Mouse (Mus musculus) forebrain, embryonic 13.5 days (tissue): ENCODE measurements around the gene Pla2g4e. TPM values are rescaled to one million over a fixed set of nuclear protein-coding genes. Genes with fewer than 3 reads are reported as not detected.

ENCODE experiments used
- ATAC-seq: fragments of 200-750 bp; cut with Nextera tagmentation; 2 replicates; pipeline ENCODE4 v1.8.0; 2017
- H3K27ac ChIP-seq: fragments of 300-500 bp; sonication (generic); 2 replicates; pipeline ENCODE4 v1.5.1; 2015; ENCODE audit warnings: inconsistent platforms, mild to moderate bottlenecking, moderate library complexity
- H3K27me3 ChIP-seq: fragments of 300-500 bp; sonication (generic); 2 replicates; pipeline ENCODE4 v1.6.1; 2015; ENCODE audit warnings: mild to moderate bottlenecking, inconsistent platforms
- H3K36me3 ChIP-seq: fragments of 300-500 bp; sonication (generic); 2 replicates; pipeline ENCODE4 v1.6.1; 2015; ENCODE audit warnings: mild to moderate bottlenecking, inconsistent platforms; ENCODE audit not compliant: poor library complexity, severe bottlenecking
- H3K4me1 ChIP-seq: fragments of 300-500 bp; sonication (generic); 2 replicates; pipeline ENCODE4 v1.6.1; 2015; ENCODE audit warnings: inconsistent platforms
- H3K4me2 ChIP-seq: fragments of 300-500 bp; sonication (generic); 2 replicates; pipeline ENCODE4 v1.6.1; 2015; ENCODE audit warnings: inconsistent platforms, mild to moderate bottlenecking, moderate library complexity
- H3K4me3 ChIP-seq: fragments of 300-500 bp; sonication (generic); 2 replicates; pipeline ENCODE4 v1.5.1; 2015; ENCODE audit warnings: mild to moderate bottlenecking, inconsistent platforms
- H3K9ac ChIP-seq: fragments of 300-500 bp; sonication (generic); 2 replicates; pipeline ENCODE4 v1.6.1; 2015; ENCODE audit warnings: mild to moderate bottlenecking, inconsistent platforms
- H3K9me3 ChIP-seq: fragments of 300-500 bp; sonication (generic); replicated peaks from 2 replicates; pipeline ENCODE4 v1.6.1; 2016; ENCODE audit warnings: inconsistent platforms
- WGBS: fragments of 180-500 bp; shearing (Covaris S2); methylation state at CpG from one replicate; pipeline ENCODE4 v1.1.7; 2015; 5-methylcytosine and 5-hydroxymethylcytosine counted together
- polyA plus RNA-seq: library from polyadenylated mRNA; unstranded; fragments of >200 nt; fragmentation: Nextera tagmentation; extraction: Ambion mirVana; gene quantifications from 2 replicates; pipeline ENCODE4 v1.2.1, GENCODE M21; 2015

Gene Pla2g4e
- polyA plus RNA-seq, 1 experiment from 2014 or later, result 0.27 TPM

GRCm38 (mm10) chr2:120231642-120232041 lies 13.5 kb downstream of the Pla2g4e start:
- Histone ChIP-seq H3K4me1 (no peaks in the 10 kb centered on the region), H3K9ac (no peak overlapping the region), H3K4me3 (no peak overlapping the region), H3K27me3 (no peaks in the 10 kb centered on the region), H3K36me3 (no peaks in the 10 kb centered on the region), H3K4me2 (no peak overlapping the region), H3K9me3 (no peaks in the 10 kb centered on the region), H3K27ac (no peak overlapping the region)
- WGBS, result 78% methylated on average over 3 of the region's 3 CpGs
- ATAC-seq, result no peak

GRCm38 (mm10) chr2:120214600-120214999 lies 30.5 kb downstream of the Pla2g4e start:
- no peaks in the 10 kb centered on the region for H3K4me1 ChIP-seq
- H3K4me3 ChIP-seq, result no peak overlapping the region
- no peaks in the 10 kb centered on the region for H3K27me3 ChIP-seq
- WGBS, result 93% methylated on average over 5 of the region's 5 CpGs
- H3K36me3 ChIP-seq, result no peaks in the 10 kb centered on the region
- no peak overlapping the region for H3K4me2 ChIP-seq
- no peak overlapping the region for H3K27ac ChIP-seq
- no peak for ATAC-seq
- no peaks in the 10 kb centered on the region for H3K9me3 ChIP-seq
- H3K9ac ChIP-seq, result no peak overlapping the region

GRCm38 (mm10) chr2:120211448-120211847 lies 33.7 kb downstream of the Pla2g4e start:
- Histone ChIP-seq H3K27ac (no peak overlapping the region), H3K4me2 (no peak overlapping the region), H3K4me3 (no peak overlapping the region), H3K27me3 (no peaks in the 10 kb centered on the region), H3K9ac (no peak overlapping the region), H3K4me1 (no peaks in the 10 kb centered on the region), H3K36me3 (no peaks in the 10 kb centered on the region), H3K9me3 (no peaks in the 10 kb centered on the region)
- no peak for ATAC-seq
- WGBS, result 66% methylated on average over 2 of the region's 2 CpGs

- 72% methylated on average over 7 of the region's 7 CpGs for WGBS
- no peaks in the 10 kb centered on the region for H3K27me3 ChIP-seq
- H3K4me3 ChIP-seq, result no peak overlapping the region
- H3K36me3 ChIP-seq, result no peaks in the 10 kb centered on the region
- no peaks in the 10 kb centered on the region for H3K4me1 ChIP-seq
- no peak for ATAC-seq
- H3K27ac ChIP-seq, result no peak overlapping the region
- H3K9ac ChIP-seq, result no peak overlapping the region
- H3K4me2 ChIP-seq, result no peak overlapping the region
- H3K9me3 ChIP-seq, result no peaks in the 10 kb centered on the region
Measured at GRCm38 (mm10) chr2:120207926-120208325, 37.2 kb downstream of the Pla2g4e start.

GRCm38 (mm10) chr2:120207028-120207427 lies 38.1 kb downstream of the Pla2g4e start:
- Histone ChIP-seq H3K27me3 (no peaks in the 10 kb centered on the region), H3K4me2 (no peak overlapping the region), H3K27ac (no peak overlapping the region), H3K4me1 (no peaks in the 10 kb centered on the region), H3K9me3 (no peaks in the 10 kb centered on the region), H3K9ac (no peak overlapping the region), H3K4me3 (no peak overlapping the region), H3K36me3 (no peaks in the 10 kb centered on the region)
- 95% methylated on average over 6 of the region's 6 CpGs for WGBS
- ATAC-seq, result no peak

GRCm38 (mm10) chr2:120203742-120204141 lies 41.4 kb downstream of the Pla2g4e start:
- H3K9me3 ChIP-seq, result no peaks in the 10 kb centered on the region
- H3K27me3 ChIP-seq, result no peaks in the 10 kb centered on the region
- no peak for ATAC-seq
- H3K9ac ChIP-seq, result no peak overlapping the region
- no peak overlapping the region for H3K4me3 ChIP-seq
- 78% methylated on average over 3 of the region's 3 CpGs for WGBS
- H3K4me1 ChIP-seq, result no peaks in the 10 kb centered on the region
- H3K4me2 ChIP-seq, result no peak overlapping the region
- H3K36me3 ChIP-seq, result no peaks in the 10 kb centered on the region
- no peak overlapping the region for H3K27ac ChIP-seq

- Histone ChIP-seq H3K9ac (no peak overlapping the region), H3K27me3 (no peaks in the 10 kb centered on the region), H3K4me1 (no peaks in the 10 kb centered on the region), H3K27ac (no peak overlapping the region), H3K4me2 (no peak overlapping the region), H3K9me3 (no peaks in the 10 kb centered on the region; the same call in 1 of the 2 replicates), H3K4me3 (no peak overlapping the region), H3K36me3 (no peaks in the 10 kb centered on the region)
- ATAC-seq, result no peak
- 71% methylated on average over 7 of the region's 7 CpGs for WGBS
Measured at GRCm38 (mm10) chr2:120200077-120200476, 45.1 kb downstream of the Pla2g4e start.

GRCm38 (mm10) chr2:120188174-120188573 lies 57.0 kb downstream of the Pla2g4e start:
- H3K4me1 ChIP-seq, result no peaks in the 10 kb centered on the region
- WGBS, result 83% methylated on average over 4 of the region's 4 CpGs
- no peaks in the 10 kb centered on the region for H3K27me3 ChIP-seq
- H3K27ac ChIP-seq, result no peak overlapping the region
- H3K36me3 ChIP-seq, result no peaks in the 10 kb centered on the region
- H3K4me3 ChIP-seq, result no peak overlapping the region
- H3K9me3 ChIP-seq, result no peaks in the 10 kb centered on the region
- no peak overlapping the region for H3K9ac ChIP-seq
- ATAC-seq, result no peak
- no peak overlapping the region for H3K4me2 ChIP-seq

- Histone ChIP-seq H3K4me2 (no peak overlapping the region), H3K27ac (no peak overlapping the region), H3K4me1 (no peaks in the 10 kb centered on the region), H3K4me3 (no peak overlapping the region), H3K27me3 (no peaks in the 10 kb centered on the region), H3K9me3 (no peaks in the 10 kb centered on the region), H3K9ac (no peak overlapping the region), H3K36me3 (no peaks in the 10 kb centered on the region)
- 100% methylated on average over 1 of the region's 1 CpGs for WGBS
- no peak for ATAC-seq
Measured at GRCm38 (mm10) chr2:120187583-120187982, 57.6 kb downstream of the Pla2g4e start.

GRCm38 (mm10) chr2:120185527-120186276 lies 59.4 kb downstream of the Pla2g4e start:
- Histone ChIP-seq H3K9me3 (no peaks in the 10 kb centered on the region), H3K4me2 (no peak overlapping the region), H3K27ac (no peak overlapping the region), H3K4me3 (no peak overlapping the region), H3K9ac (no peak overlapping the region), H3K4me1 (no peaks in the 10 kb centered on the region), H3K36me3 (no peaks in the 10 kb centered on the region), H3K27me3 (no peaks in the 10 kb centered on the region)
- 84% methylated on average over 6 of the region's 6 CpGs for WGBS
- no peak for ATAC-seq

GRCm38 (mm10) chr2:120178936-120179335 lies 66.2 kb downstream of the Pla2g4e start:
- no peaks in the 10 kb centered on the region for H3K9me3 ChIP-seq
- no peak for ATAC-seq

GRCm38 (mm10) chr2:120173718-120174117 lies 71.4 kb downstream of the Pla2g4e start:
- Histone ChIP-seq H3K9me3 (no peaks in the 10 kb centered on the region), H3K9ac (no peak overlapping the region), H3K4me1 (no peaks in the 10 kb centered on the region), H3K27ac (no peak overlapping the region), H3K4me2 (no peak overlapping the region), H3K36me3 (no peaks in the 10 kb centered on the region), H3K4me3 (no peak overlapping the region), H3K27me3 (no peaks in the 10 kb centered on the region)
- no peak for ATAC-seq
- WGBS, result 33% methylated on average over 10 of the region's 10 CpGs

More at GRCm38 (mm10) chr2:120178936-120179335, 66.2 kb downstream of the Pla2g4e start:
- Histone ChIP-seq H3K9ac (no peak overlapping the region), H3K4me3 (no peak overlapping the region), H3K4me2 (no peak overlapping the region), H3K27me3 (no peaks in the 10 kb centered on the region), H3K36me3 (no peaks in the 10 kb centered on the region), H3K4me1 (no peaks in the 10 kb centered on the region), H3K27ac (no peak overlapping the region)

GRCm38 (mm10) chr2:120171362-120171761 lies 73.8 kb downstream of the Pla2g4e start:
- Histone ChIP-seq H3K4me1 (no peaks in the 10 kb centered on the region), H3K36me3 (no peaks in the 10 kb centered on the region), H3K4me2 (no peak overlapping the region), H3K9ac (no peak overlapping the region), H3K9me3 (no peaks in the 10 kb centered on the region), H3K4me3 (no peak overlapping the region), H3K27me3 (no peaks in the 10 kb centered on the region), H3K27ac (no peak overlapping the region)
- WGBS, result 93% methylated on average over 7 of the region's 7 CpGs
- no peak for ATAC-seq
